Mouse (Mus musculus) colon, adult 2 months (tissue): Measurements from ENCODE around the gene Maml1. TPM values are rescaled to one million over a fixed set of nuclear protein-coding genes. Genes with fewer than 3 reads are reported as not detected.

Experiments used
- polyA plus RNA-seq: library from polyadenylated mRNA; depleted of rRNA; stranded (reverse); fragments of >200 nt; gene quantifications from 2 replicates; pipeline ENCODE4 v1.2.3, GENCODE M21; 2012; rRNA removed

The Maml1 gene
- polyA plus RNA-seq, result 14.6 and 17.3 TPM in 2 replicates

GRCm38 (mm10) chr11:50292190-50292855 is at the start of gene Maml1:
Gene Maml1 (minus strand): TSS chr11:50292311.

GRCm38 (mm10) chr11:50325496-50326301 is 33.6 kb upstream of the Maml1 start, which contains the start of gene Canx:
Gene Canx (minus strand): TSS chr11:50325673.

GRCm38 (mm10) chr11:50238324-50238723 is 53.8 kb downstream of the Maml1 start, which contains the start of gene Ltc4s:
Gene Ltc4s (minus strand): TSS chr11:50238616.

GRCm38 (mm10) chr11:50210505-50211151 is 81.5 kb downstream of the Maml1 start, which contains the start of the genes Sqstm1 and Mgat4b:
Gene Sqstm1 (minus strand): TSS chr11:50210827.
Gene Mgat4b (plus strand): TSS chr11:50210890.

Other genes with a start within 250 kb of the Maml1 start
- gene Tbc1d9b, start 160.9 kb downstream of the Maml1 start, polyA plus RNA-seq, result 43.4 and 49.0 TPM in 2 replicates
- 2.4 and 4.4 TPM in 2 replicates for gene Mrnip, start 117.9 kb downstream of the Maml1 start, polyA plus RNA-seq
- gene Sqstm1, start 81.5 kb downstream of the Maml1 start, polyA plus RNA-seq, result 243 and 273 TPM in 2 replicates
- 380 and 383 TPM in 2 replicates for gene Mgat4b, start 81.4 kb downstream of the Maml1 start, polyA plus RNA-seq
- gene Ltc4s, start 53.7 kb downstream of the Maml1 start, polyA plus RNA-seq, result 32.8 and 44.4 TPM in 2 replicates
- gene Canx, start 33.4 kb upstream of the Maml1 start, polyA plus RNA-seq, result 25.0 and 32.8 TPM in 2 replicates
- gene Cby3, start 62.2 kb upstream of the Maml1 start, polyA plus RNA-seq, result not detected in 2 replicates
- 21.4 and 25.9 TPM in 2 replicates for gene Hnrnph1, start 84.7 kb upstream of the Maml1 start, polyA plus RNA-seq
- 13.7 and 14.7 TPM in 2 replicates for gene Rufy1, start 138.8 kb upstream of the Maml1 start, polyA plus RNA-seq